Comparison of ENCODE assay signal across 12 mouse cellular contexts in the genomic region with DNA sequence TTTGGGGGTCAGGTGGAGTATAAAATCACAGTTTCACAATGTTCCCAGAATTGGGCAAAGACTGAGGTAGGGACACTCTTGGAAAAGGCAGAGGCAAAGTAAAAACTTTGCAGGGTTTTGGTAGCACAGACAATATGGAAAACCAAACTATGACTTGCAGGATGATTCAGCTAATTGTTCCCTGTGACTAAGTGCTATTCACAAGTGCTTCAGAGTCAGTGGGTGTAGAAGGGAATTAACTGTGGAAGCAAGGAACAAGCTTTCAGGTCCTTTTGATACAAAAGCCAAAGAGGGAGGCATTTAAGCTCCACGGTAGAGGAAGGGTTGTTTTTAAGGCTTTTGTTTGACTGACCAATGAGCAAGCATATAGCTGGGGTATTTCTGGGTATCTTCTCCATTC.
"Had no signal": no experiment of that assay in that cellular context is flagged by ENCODE, and none has a peak within 500 bp of the region (broad histone marks: within the 10 kb centered on the region; RNA-seq: fewer than 3 reads in every experiment).

No protein-coding gene starts in this region.

- DNase-seq: kidney, adult 2 months; kidney, postnatal 14 days; lung, adult 2 months; lung, postnatal 36 days; thymus, postnatal 36 days had no signal

- H3K36me3 ChIP-seq: kidney, embryonic 15.5 days; limb, embryonic 12.5 days; midbrain, embryonic 10.5 days; midbrain, embryonic 15.5 days; stomach, embryonic 15.5 days had no signal

- ATAC-seq: lung, postnatal 0 days; midbrain, embryonic 15.5 days had no signal

- H3K27me3 ChIP-seq: kidney, embryonic 15.5 days; limb, embryonic 12.5 days; midbrain, embryonic 15.5 days; stomach, embryonic 15.5 days had no signal

- H3K4me3 ChIP-seq: kidney, embryonic 15.5 days; left cerebral cortex, adult 2 months; limb, embryonic 12.5 days; midbrain, embryonic 10.5 days; midbrain, embryonic 15.5 days; stomach, embryonic 15.5 days had no signal

- H3K4me2 ChIP-seq: kidney, embryonic 15.5 days; limb, embryonic 12.5 days; midbrain, embryonic 15.5 days; stomach, embryonic 15.5 days had no signal
